Mouse (Mus musculus) forebrain, postnatal 0 days (tissue): ENCODE data around the gene Doc2g. TPM values are rescaled to one million over a fixed set of nuclear protein-coding genes. Genes with fewer than 3 reads are reported as not detected.

Experiments used
- ATAC-seq: fragments of 200-750 bp; cut with Nextera tagmentation; 2 replicates; pipeline ENCODE4 v1.8.0; 2017; ENCODE audit warnings: mild to moderate bottlenecking, moderate library complexity
- DNase-seq: peaks from one replicate; pipeline ENCODE4 v3.0.0-alpha.2; 2015
- H3K27ac ChIP-seq: fragments of 300-500 bp; sonication (generic); 2 replicates; pipeline ENCODE4 v1.5.1; 2014; ENCODE audit warnings: low read depth, mild to moderate bottlenecking, antibody characterized with exemption, low read length, moderate library complexity, mixed read lengths
- H3K27me3 ChIP-seq: fragments of 300-500 bp; sonication (generic); 2 replicates; pipeline ENCODE4 v1.6.1; 2014; ENCODE audit warnings: mild to moderate bottlenecking, low read length, mixed read lengths; ENCODE audit not compliant: insufficient read depth
- H3K36me3 ChIP-seq: fragments of 300-500 bp; sonication (generic); 2 replicates; pipeline ENCODE4 v1.6.1; 2014; ENCODE audit warnings: mild to moderate bottlenecking, moderate library complexity; ENCODE audit not compliant: insufficient read depth
- H3K4me1 ChIP-seq: fragments of 300-500 bp; sonication (generic); 2 replicates; pipeline ENCODE4 v1.6.1; 2014; ENCODE audit warnings: antibody characterized with exemption; ENCODE audit not compliant: insufficient read depth
- H3K4me2 ChIP-seq: fragments of 300-500 bp; sonication (generic); 2 replicates; pipeline ENCODE4 v1.6.1; 2014; ENCODE audit warnings: low read depth, mild to moderate bottlenecking, moderate library complexity
- H3K4me3 ChIP-seq: fragments of 300-500 bp; sonication (generic); 2 replicates; pipeline ENCODE4 v1.5.1; 2014; ENCODE audit warnings: low read depth, low read length, mixed read lengths
- H3K9ac ChIP-seq: fragments of 300-500 bp; sonication (generic); 2 replicates; pipeline ENCODE4 v1.6.1; 2014; ENCODE audit warnings: mild to moderate bottlenecking
- H3K9me3 ChIP-seq: fragments of 300-500 bp; sonication (generic); 2 replicates; pipeline ENCODE4 v1.6.1; 2016; ENCODE audit warnings: low read length
- CTCF ChIP-seq: sonication (generic); IDR thresholded peaks from 2 replicates; pipeline ENCODE4 v1.5.1; 2016; ENCODE audit warnings: antibody characterized with exemption, control low read depth, low read depth
- WGBS: fragments of 180-500 bp; shearing (Covaris S2); extraction: QIAGEN DNeasy Blood & Tissue Kit; methylation state at CpG from one replicate; pipeline ENCODE4 v1.1.7; 2014; 5-methylcytosine and 5-hydroxymethylcytosine counted together
- polyA plus RNA-seq: library from polyadenylated mRNA; unstranded; fragments of >200 nt; fragmentation: Nextera tagmentation; extraction: Ambion mirVana; gene quantifications from 2 replicates; pipeline ENCODE4 v1.2.1, GENCODE M21; 2015
- total RNA-seq: library from RNA; depleted of rRNA; stranded (reverse); fragments of >200 nt; gene quantifications from 2 replicates; pipeline ENCODE4 v1.2.3, GENCODE M21; 2014

Gene Doc2g
- total and polyA plus RNA-seq, 2 experiments from 2014 or later: 6.3 to 17.8 TPM

- 90% methylated on average over 5 of the region's 5 CpGs for WGBS
- H3K27me3 ChIP-seq: no peaks in the 10 kb centered on the region
- no peak overlapping the region for H3K27ac ChIP-seq
- H3K4me2 ChIP-seq: peak overlapping the region; percentile 86; the same call in 1 of the 2 replicates
- peaks cover 8% of the 10 kb centered on the region for H3K36me3 ChIP-seq
- ATAC-seq (no peak), DNase-seq (no peak)
- no peak for TF ChIP-seq CTCF
- H3K4me3 ChIP-seq: no peak overlapping the region
- H3K9ac ChIP-seq: no peak overlapping the region
- no peaks in the 10 kb centered on the region for H3K9me3 ChIP-seq
- H3K4me1 ChIP-seq: peaks cover 10% of the 10 kb centered on the region; the same call in 1 of the 2 replicates
These were observed 1.4 kb upstream of the Doc2g start for GRCm38 (mm10) chr19:4001752-4002151.

DNA sequence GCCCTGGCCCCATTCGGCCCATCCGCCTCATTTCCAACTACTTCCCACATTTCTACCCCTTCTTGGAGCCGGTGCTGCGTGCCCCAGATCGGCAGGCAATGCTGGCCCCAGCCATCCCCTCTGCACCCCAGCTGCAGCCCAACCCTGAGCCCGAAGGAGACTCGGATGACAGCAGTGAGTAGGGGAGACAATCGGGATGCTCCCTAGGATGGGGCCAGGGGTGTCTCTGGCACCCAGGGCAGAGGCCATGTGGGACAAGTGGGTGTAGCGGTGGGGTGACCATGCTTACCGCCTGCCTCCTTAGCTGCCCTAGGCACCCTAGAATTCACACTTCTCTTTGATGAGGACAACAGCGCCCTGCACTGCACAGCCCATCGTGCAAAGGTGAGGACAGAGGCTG is 528 bp downstream of the Doc2g start:
- peaks cover 25% of the 10 kb centered on the region for H3K36me3 ChIP-seq
- no peak overlapping the region for H3K4me2 ChIP-seq
- no peak overlapping the region for H3K9ac ChIP-seq
- H3K27ac ChIP-seq: no peak overlapping the region
- ATAC-seq: no peak
- no peaks in the 10 kb centered on the region for H3K9me3 ChIP-seq
- H3K4me3 ChIP-seq: no peak overlapping the region
- no peak for TF ChIP-seq CTCF
- DNase-seq: no peak
- H3K4me1 ChIP-seq: peaks cover 10% of the 10 kb centered on the region; the same call in 1 of the 2 replicates
- H3K27me3 ChIP-seq: no peaks in the 10 kb centered on the region
- WGBS: 84% methylated on average over 12 of the region's 12 CpGs

GRCm38 (mm10) chr19:4004331-4004730 is 1.2 kb downstream of the Doc2g start:
- H3K36me3 ChIP-seq: peaks cover 32% of the 10 kb centered on the region
- DNase-seq: no peak
- H3K27me3 ChIP-seq: no peaks in the 10 kb centered on the region
- no peak overlapping the region for H3K27ac ChIP-seq
- no peak overlapping the region for H3K4me3 ChIP-seq
- H3K9ac ChIP-seq: no peak overlapping the region
- TF ChIP-seq CTCF: no peak
- ATAC-seq: no peak
- WGBS: 89% methylated on average over 15 of the region's 15 CpGs
- peaks cover 10% of the 10 kb centered on the region; the same call in 1 of the 2 replicates for H3K4me1 ChIP-seq
- H3K9me3 ChIP-seq: no peaks in the 10 kb centered on the region
- no peak overlapping the region for H3K4me2 ChIP-seq

GRCm38 (mm10) chr19:4005091-4005490 is 2.0 kb downstream of the Doc2g start:
- H3K4me2 ChIP-seq: no peak overlapping the region
- H3K27ac ChIP-seq: no peak overlapping the region
- ATAC-seq (no peak), DNase-seq (no peak)
- 86% methylated on average over 9 of the region's 9 CpGs for WGBS
- peaks cover 10% of the 10 kb centered on the region; the same call in 1 of the 2 replicates for H3K4me1 ChIP-seq
- TF ChIP-seq CTCF: no peak
- no peaks in the 10 kb centered on the region for H3K27me3 ChIP-seq
- H3K9ac ChIP-seq: no peak overlapping the region
- H3K9me3 ChIP-seq: no peaks in the 10 kb centered on the region
- H3K36me3 ChIP-seq: peaks cover 35% of the 10 kb centered on the region
- no peak overlapping the region for H3K4me3 ChIP-seq

DNA sequence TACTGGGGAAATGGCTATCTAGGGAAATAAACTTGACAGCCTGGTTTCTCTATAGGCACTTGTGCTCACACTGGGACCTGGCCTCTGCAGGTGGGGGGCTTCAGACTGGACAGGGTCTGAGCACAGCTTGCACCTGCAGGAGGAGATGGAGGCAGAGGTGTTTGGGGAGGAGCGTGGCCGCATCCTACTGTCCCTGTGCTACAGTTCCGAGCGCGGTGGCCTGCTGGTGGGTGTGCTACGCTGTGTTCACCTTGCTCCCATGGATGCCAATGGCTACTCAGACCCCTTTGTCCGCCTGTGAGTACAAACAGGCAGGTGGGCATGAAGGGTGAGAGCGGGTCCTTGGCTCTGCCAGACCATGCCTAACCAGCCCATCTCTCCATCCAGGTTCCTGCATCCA is 2.9 kb downstream of the Doc2g start:
- ATAC-seq: no peak
- no peaks in the 10 kb centered on the region for H3K27me3 ChIP-seq
- WGBS: 95% methylated on average over 8 of the region's 8 CpGs
- TF ChIP-seq CTCF: no peak
- H3K4me2 ChIP-seq: no peak overlapping the region
- H3K4me1 ChIP-seq: peaks cover 9% of the 10 kb centered on the region; the same call in 1 of the 2 replicates
- no peak for DNase-seq
- H3K4me3 ChIP-seq: no peak overlapping the region
- no peak overlapping the region for H3K9ac ChIP-seq
- H3K27ac ChIP-seq: no peak overlapping the region
- no peaks in the 10 kb centered on the region for H3K9me3 ChIP-seq
- peaks cover 35% of the 10 kb centered on the region for H3K36me3 ChIP-seq

- Histone ChIP-seq H3K4me3 (no peak overlapping the region), H3K27ac (no peak overlapping the region), H3K9me3 (no peaks in the 10 kb centered on the region), H3K4me2 (no peak overlapping the region), H3K36me3 (peaks cover 34% of the 10 kb centered on the region), H3K9ac (no peak overlapping the region), H3K27me3 (no peaks in the 10 kb centered on the region), H3K4me1 (peaks cover 6% of the 10 kb centered on the region)
- ATAC-seq (no peak), DNase-seq (no peak)
- TF ChIP-seq CTCF: no peak
- 92% methylated on average over 5 of the region's 5 CpGs for WGBS
These were observed 8.0 kb downstream of the Doc2g start for GRCm38 (mm10) chr19:4011086-4011485.

- peak; percentile 98 for DNase-seq
- peak within 1 kb of the TSS; percentile 82 for H3K9ac ChIP-seq
- no peaks in the 10 kb centered on the region for H3K9me3 ChIP-seq
- no peaks in the 10 kb centered on the region for H3K27me3 ChIP-seq
- ATAC-seq: peak; percentile 99
- TF ChIP-seq CTCF: peak; percentile 91
- peaks cover 22% of the 10 kb centered on the region for H3K36me3 ChIP-seq
- WGBS: 2% methylated on average over 45 of the region's 45 CpGs
- peaks cover 6% of the 10 kb centered on the region for H3K4me1 ChIP-seq
- peak within 1 kb of the TSS; percentile 72 for H3K27ac ChIP-seq
- H3K4me3 ChIP-seq: peak within 1 kb of the TSS; percentile 77
- H3K4me2 ChIP-seq: peak within 1 kb of the TSS; percentile 68
These were observed 9.4 kb downstream of the Doc2g start, which contains the start of gene Ndufv1 for GRCm38 (mm10) chr19:4012432-4013022. Gene Ndufv1 (minus strand): TSS chr19:4012806.
